Mouse (Mus musculus) testis, adult 2 months (tissue): Measurements from ENCODE around the gene Slc44a1. TPM values are rescaled to one million over a fixed set of nuclear protein-coding genes. Genes with fewer than 3 reads are reported as not detected.

Experiments used
- H3K27ac ChIP-seq: fragments of 200-500 bp; 2 replicates; pipeline ENCODE4 v1.5.1; 2012; ENCODE audit warnings: low read depth, low read length; ENCODE audit not compliant: control insufficient read depth, insufficient read depth
- H3K27me3 ChIP-seq: fragments of 200-500 bp; 2 replicates; pipeline ENCODE4 v1.6.1; 2012; ENCODE audit warnings: mild to moderate bottlenecking, low read length, moderate library complexity; ENCODE audit not compliant: control insufficient read depth, insufficient read depth
- H3K36me3 ChIP-seq: fragments of 200-500 bp; 2 replicates; pipeline ENCODE4 v1.6.1; 2012; ENCODE audit warnings: mild to moderate bottlenecking, low read length; ENCODE audit not compliant: control insufficient read depth, insufficient read depth
- H3K4me1 ChIP-seq: fragments of 200-500 bp; 2 replicates; pipeline ENCODE4 v1.6.1; 2012; ENCODE audit warnings: low read length; ENCODE audit not compliant: control insufficient read depth, insufficient read depth
- H3K4me3 ChIP-seq: fragments of 200-500 bp; 2 replicates; pipeline ENCODE4 v1.5.1; 2012; ENCODE audit warnings: low read depth, mild to moderate bottlenecking, low read length, moderate library complexity, mixed read lengths; ENCODE audit not compliant: control insufficient read depth
- CTCF ChIP-seq: fragments of 200-500 bp; IDR thresholded peaks from 2 replicates; pipeline ENCODE4 v1.5.1; 2012; ENCODE audit warnings: low read depth, mild to moderate bottlenecking, inconsistent platforms, low read length, moderate library complexity; ENCODE audit not compliant: control insufficient read depth, insufficient read depth, insufficient replicate concordance
- POLR2A ChIP-seq: fragments of 200-500 bp; IDR thresholded peaks from 2 replicates; pipeline ENCODE4 v1.6.1; 2012; ENCODE audit warnings: low read depth, mild to moderate bottlenecking, inconsistent platforms, low read length, moderate library complexity; ENCODE audit not compliant: control insufficient read depth
- polyA plus RNA-seq: library from polyadenylated mRNA; depleted of rRNA; stranded (reverse); fragments of >200 nt; gene quantifications from 2 replicates; pipeline ENCODE4 v1.2.3, GENCODE M21; 2012

The Slc44a1 gene
- polyA plus RNA-seq, 1 experiment, result 3.3 TPM

DNA sequence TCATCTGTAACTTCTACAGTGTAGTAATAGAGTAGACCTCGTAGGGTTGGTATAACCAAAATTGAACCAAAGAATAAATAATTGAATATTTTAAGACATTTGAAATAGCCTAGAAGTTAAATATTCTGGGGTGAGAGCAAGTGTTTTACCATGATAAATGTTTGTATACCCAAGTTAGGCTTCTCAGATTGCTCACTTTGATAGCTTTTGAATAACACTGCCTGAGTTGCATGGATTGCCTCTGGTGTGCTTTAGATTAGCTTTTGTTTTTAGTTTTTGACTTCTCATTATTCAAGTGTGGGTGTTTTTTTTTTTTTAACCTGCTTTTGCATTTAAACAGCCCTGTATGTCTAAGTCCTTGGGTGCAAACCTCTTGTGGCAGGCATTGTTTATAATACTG is 85.8 kb downstream of the Slc44a1 start:
- no peaks in the 10 kb centered on the region for H3K4me1 ChIP-seq
- no peak overlapping the region for H3K27ac ChIP-seq
- no peaks in the 10 kb centered on the region for H3K36me3 ChIP-seq
- no peaks in the 10 kb centered on the region for H3K27me3 ChIP-seq
- no peak overlapping the region for H3K4me3 ChIP-seq
- no peak for TF ChIP-seq CTCF
- no peak for TF ChIP-seq POLR2A

DNA sequence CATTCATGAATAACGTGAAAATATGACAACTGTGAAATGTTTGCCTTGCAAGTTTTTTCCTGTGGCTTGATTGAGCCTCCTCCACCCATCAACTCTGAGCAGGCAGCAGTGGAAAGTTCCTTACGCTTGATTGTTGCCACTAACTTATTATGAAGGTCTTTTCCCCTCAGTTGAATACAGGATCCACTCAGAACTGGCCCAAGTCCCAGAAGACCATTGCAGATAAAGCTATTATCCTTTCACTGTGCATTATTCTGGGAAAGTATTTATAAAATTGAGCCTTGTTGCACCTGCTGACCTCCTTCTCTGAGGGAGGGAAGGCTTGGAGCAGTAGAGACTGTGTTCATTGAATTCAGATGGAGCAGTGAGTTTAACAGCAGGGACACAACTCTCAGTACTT is 86.2 kb downstream of the Slc44a1 start:
- TF ChIP-seq POLR2A (no peak), CTCF (no peak)
- Histone ChIP-seq H3K4me1 (no peaks in the 10 kb centered on the region), H3K27ac (no peak overlapping the region), H3K4me3 (no peak overlapping the region), H3K36me3 (no peaks in the 10 kb centered on the region), H3K27me3 (no peaks in the 10 kb centered on the region)

GRCm38 (mm10) chr4:53535795-53536194 is 95.6 kb downstream of the Slc44a1 start:
- H3K4me1 ChIP-seq, result no peaks in the 10 kb centered on the region

DNA sequence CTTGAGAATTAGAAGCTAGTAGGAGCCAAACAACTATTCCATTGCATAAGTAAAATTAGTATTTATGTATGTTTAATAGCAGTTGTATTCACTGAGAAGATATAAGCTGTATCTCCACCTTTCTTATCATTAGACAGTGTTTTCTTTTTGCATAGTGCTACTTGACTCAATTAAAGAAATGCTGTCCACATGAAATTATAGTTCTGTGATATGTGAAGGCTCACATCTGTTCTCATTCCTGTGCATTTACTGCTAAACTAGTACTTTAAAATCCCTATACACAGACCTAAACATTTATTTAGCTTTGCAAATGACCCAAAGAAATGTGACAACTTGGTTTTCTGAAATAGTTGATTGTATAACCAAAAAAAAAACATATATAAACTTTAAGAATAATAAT is 96.9 kb downstream of the Slc44a1 start:
- TF ChIP-seq CTCF (no peak), POLR2A (no peak)

More at GRCm38 (mm10) chr4:53535795-53536194, 95.6 kb downstream of the Slc44a1 start:
- no peak overlapping the region for H3K27ac ChIP-seq
- TF ChIP-seq CTCF (no peak), POLR2A (no peak)
- H3K4me3 ChIP-seq, result no peak overlapping the region
- H3K36me3 ChIP-seq, result no peaks in the 10 kb centered on the region
- no peaks in the 10 kb centered on the region for H3K27me3 ChIP-seq

GRCm38 (mm10) chr4:53537539-53537938 is 97.3 kb downstream of the Slc44a1 start:
- no peaks in the 10 kb centered on the region for H3K27me3 ChIP-seq
- no peak for TF ChIP-seq POLR2A
- no peak overlapping the region for H3K27ac ChIP-seq
- no peak overlapping the region for H3K4me3 ChIP-seq
- no peaks in the 10 kb centered on the region for H3K4me1 ChIP-seq
- no peaks in the 10 kb centered on the region for H3K36me3 ChIP-seq

More for the DNA sequence above, 96.9 kb downstream of the Slc44a1 start:
- H3K4me1 ChIP-seq, result no peaks in the 10 kb centered on the region
- H3K27me3 ChIP-seq, result no peaks in the 10 kb centered on the region
- H3K4me3 ChIP-seq, result no peak overlapping the region
- no peaks in the 10 kb centered on the region for H3K36me3 ChIP-seq
- no peak overlapping the region for H3K27ac ChIP-seq

GRCm38 (mm10) chr4:53538600-53538999 is 98.4 kb downstream of the Slc44a1 start:
- Histone ChIP-seq H3K4me3 (no peak overlapping the region), H3K27ac (no peak overlapping the region)

DNA sequence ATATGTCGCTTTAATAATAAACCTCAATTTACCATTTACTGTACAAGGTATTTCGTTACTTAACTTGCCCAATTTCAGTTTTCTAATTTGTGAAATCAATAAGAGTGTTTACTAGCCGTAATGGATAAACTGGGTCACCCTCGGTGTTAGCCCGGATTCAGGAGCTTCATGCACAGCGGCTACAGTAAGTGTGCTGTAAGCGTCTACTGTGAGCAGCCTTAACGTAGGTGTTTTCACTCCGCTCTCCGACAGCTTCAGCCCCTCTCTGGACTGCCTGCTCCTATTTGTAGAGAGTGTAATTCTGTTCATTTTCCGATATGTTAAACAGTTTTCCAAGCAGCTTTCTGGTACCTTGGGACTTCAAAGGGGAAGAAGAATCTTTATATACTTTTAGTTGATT is 99.7 kb downstream of the Slc44a1 start:
- Histone ChIP-seq H3K36me3 (no peaks in the 10 kb centered on the region), H3K4me3 (no peak overlapping the region), H3K4me1 (no peaks in the 10 kb centered on the region), H3K27me3 (no peaks in the 10 kb centered on the region), H3K27ac (no peak overlapping the region)
- TF ChIP-seq POLR2A (no peak), CTCF (no peak)

More at GRCm38 (mm10) chr4:53538600-53538999, 98.4 kb downstream of the Slc44a1 start:
- Histone ChIP-seq H3K36me3 (no peaks in the 10 kb centered on the region), H3K27me3 (no peaks in the 10 kb centered on the region), H3K4me1 (no peaks in the 10 kb centered on the region)
- TF ChIP-seq POLR2A (no peak), CTCF (no peak)

GRCm38 (mm10) chr4:53543421-53543820 is 103.2 kb downstream of the Slc44a1 start:
- H3K4me1 ChIP-seq, result no peaks in the 10 kb centered on the region
- H3K27me3 ChIP-seq, result no peaks in the 10 kb centered on the region
- no peak overlapping the region for H3K27ac ChIP-seq
- TF ChIP-seq CTCF (no peak), POLR2A (no peak)
- H3K36me3 ChIP-seq, result no peaks in the 10 kb centered on the region
- no peak overlapping the region for H3K4me3 ChIP-seq
